Comparison of ENCODE assay signal across 10 mouse cellular contexts in the genomic region with DNA sequence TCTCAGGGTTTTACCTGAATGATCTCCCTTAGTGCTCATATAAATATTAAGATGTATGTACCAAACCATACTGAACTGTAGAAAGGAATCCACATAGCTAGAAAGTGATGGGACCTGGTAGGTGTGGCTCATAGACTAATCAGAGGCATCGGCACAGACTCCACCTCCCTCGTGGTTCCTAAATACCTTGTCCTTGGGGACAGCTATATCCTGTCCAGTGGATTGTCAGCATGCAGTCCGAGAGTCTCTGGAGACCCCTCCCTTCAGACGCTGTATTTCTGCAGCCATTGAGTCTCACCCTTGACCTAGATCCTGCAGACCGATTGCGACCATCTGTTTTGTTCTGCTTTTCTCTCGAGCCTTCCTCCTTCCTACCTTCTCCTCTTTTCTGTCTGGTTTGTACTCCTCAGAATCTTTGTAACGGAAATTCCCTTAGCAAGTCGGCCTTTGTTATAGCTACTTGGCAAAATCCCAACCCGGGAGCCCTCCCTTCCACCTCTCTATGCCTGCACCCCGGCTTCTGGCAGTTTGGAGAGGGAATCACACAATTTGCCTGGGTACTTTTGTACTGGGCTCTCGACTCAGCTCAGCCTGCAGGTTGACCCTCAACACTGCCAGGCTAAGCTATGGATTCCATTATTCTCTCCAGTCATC. TPM values are rescaled to one million over a fixed set of nuclear protein-coding genes. Genes with fewer than 3 reads are reported as not detected.
DNase-seq lines count a peak whose midpoint lies in the region; ATAC-seq and TF ChIP-seq lines count a peak whose summit lies in the region.
"Had no signal": no experiment of that assay in that cellular context is flagged by ENCODE, and none has a peak within 500 bp of the region (broad histone marks: within the 10 kb centered on the region; RNA-seq: fewer than 3 reads in every experiment).

No protein-coding gene starts in this region.

- no peaks in the 10 kb centered on the region for H3K27me3 ChIP-seq in kidney, postnatal 0 days (ENCODE audit: insufficient read depth, low read length)
- H3K27me3 ChIP-seq in forebrain, embryonic 15.5 days: no peaks in the 10 kb centered on the region
- no peaks in the 10 kb centered on the region for H3K27me3 ChIP-seq in limb, embryonic 14.5 days (ENCODE audit: control insufficient read depth, insufficient read depth, low read length)
- H3K27me3 ChIP-seq: limb, embryonic 12.5 days had no signal

- peak; percentile 48 to 49 for DNase-seq in cerebellum, postnatal 10 days
- no peak for DNase-seq in cerebellum, adult 9-10 months
- DNase-seq in kidney, postnatal 0 days (ENCODE audit: low spot score): peak; percentile 50
- no peak for DNase-seq in kidney, adult 9 months
- DNase-seq in limb, embryonic 14.5 days (ENCODE audit: low spot score): peak; percentile 58
- no peak for DNase-seq in spleen, postnatal 36 days (ENCODE audit: low spot score in 2 of 2)
- no peak for DNase-seq in cerebellum, adult 18-20 months

- 41% methylated on average over 12 of the region's 12 CpGs for WGBS in kidney, postnatal 0 days
- WGBS in forebrain, embryonic 15.5 days: 31% methylated on average over 12 of the region's 12 CpGs
- WGBS in limb, embryonic 14.5 days: 42% methylated on average over 12 of the region's 12 CpGs

- H3K27ac ChIP-seq in kidney, postnatal 0 days: no peak overlapping the region
- no peak overlapping the region for H3K27ac ChIP-seq in forebrain, embryonic 15.5 days (replicated peaks)
- no peak overlapping the region; the same call in 1 of the 2 replicates for H3K27ac ChIP-seq in limb, embryonic 14.5 days (replicated peaks; ENCODE audit: low read depth, low read length)

- H3K9ac ChIP-seq in kidney, postnatal 0 days (ENCODE audit: low read depth, low read length): no peak overlapping the region
- no peak overlapping the region for H3K9ac ChIP-seq in forebrain, embryonic 15.5 days (replicated peaks)
- H3K9ac ChIP-seq in limb, embryonic 14.5 days (ENCODE audit: low read depth, low read length, severe bottlenecking): no peak overlapping the region

- peaks cover 24% of the 10 kb centered on the region for H3K4me1 ChIP-seq in kidney, postnatal 0 days (replicated peaks; ENCODE audit: insufficient read depth, low read length)
- peaks cover 21% of the 10 kb centered on the region for H3K4me1 ChIP-seq in forebrain, embryonic 15.5 days
- peaks cover 16% of the 10 kb centered on the region; the same call in 1 of the 2 replicates for H3K4me1 ChIP-seq in limb, embryonic 14.5 days (ENCODE audit: control insufficient read depth, insufficient read depth, low read length)

- no peak for TF ChIP-seq CTCF in kidney, postnatal 0 days (IDR thresholded peaks at IDR 0.05; ENCODE audit: low read depth)

- ATAC-seq in kidney, postnatal 0 days (replicated peaks; ENCODE audit: low FRiP score, low read depth): no peak
- ATAC-seq in forebrain, embryonic 15.5 days (replicated peaks): 0 out of 2 replicates have a peak, but pooled peaks have one; percentile 36
- ATAC-seq in limb, embryonic 14.5 days (ENCODE audit: low FRiP score, low read depth): no peak
- ATAC-seq: inflammation-experienced regulatory T-cells, adult 6 months had no signal

- no peak for TF ChIP-seq POLR2A in limb, embryonic 14.5 days (IDR thresholded peaks at IDR 0.05; ENCODE audit: borderline replicate concordance, extremely low read depth, insufficient read depth, insufficient read length)

- no peak overlapping the region for H3K4me2 ChIP-seq in kidney, postnatal 0 days (ENCODE audit: low read length)
- no peak overlapping the region for H3K4me2 ChIP-seq in forebrain, embryonic 15.5 days (replicated peaks)
- no peak overlapping the region for H3K4me2 ChIP-seq in limb, embryonic 14.5 days (replicated peaks; ENCODE audit: low read depth, low read length, severe bottlenecking)
- H3K4me2 ChIP-seq: limb, embryonic 12.5 days had no signal

- no peaks in the 10 kb centered on the region for H3K36me3 ChIP-seq in kidney, postnatal 0 days (ENCODE audit: insufficient read depth, low read length)
- H3K36me3 ChIP-seq in forebrain, embryonic 15.5 days: no peaks in the 10 kb centered on the region
- H3K36me3 ChIP-seq in limb, embryonic 14.5 days (ENCODE audit: control insufficient read depth, insufficient read depth, low read length): no peaks in the 10 kb centered on the region
- H3K36me3 ChIP-seq: limb, embryonic 12.5 days had no signal

- no peak overlapping the region for H3K4me3 ChIP-seq in kidney, postnatal 0 days (replicated peaks; ENCODE audit: low read depth, low read length)
- no peak overlapping the region for H3K4me3 ChIP-seq in forebrain, embryonic 15.5 days
- no peak overlapping the region for H3K4me3 ChIP-seq in limb, embryonic 14.5 days (replicated peaks; ENCODE audit: low read length)
- H3K4me3 ChIP-seq: limb, embryonic 12.5 days had no signal

- no peaks in the 10 kb centered on the region for H3K9me3 ChIP-seq in kidney, postnatal 0 days (replicated peaks; ENCODE audit: low read length)
- no peaks in the 10 kb centered on the region for H3K9me3 ChIP-seq in forebrain, embryonic 15.5 days
- H3K9me3 ChIP-seq in limb, embryonic 14.5 days (ENCODE audit: control insufficient read depth, low read length): no peaks in the 10 kb centered on the region
- H3K9me3 ChIP-seq: limb, embryonic 12.5 days had no signal

RNA-seq across cellular contexts. Expression of gene Bcl2l11, which starts 50.7 kb away (rescaled TPM):
- 15.7 and 16.5 TPM in 2 replicates for polyA plus RNA-seq in kidney, postnatal 0 days (2015; fragmentation: Nextera tagmentation; extraction: Ambion mirVana)
- polyA plus RNA-seq in forebrain, embryonic 15.5 days (2015; fragmentation: Nextera tagmentation; extraction: Ambion mirVana): 11.8 and 12.0 TPM in 2 replicates
- 30.5 and 34.6 TPM in 2 replicates for polyA plus RNA-seq in limb, embryonic 14.5 days (2012; rRNA removed)
- 18.3 and 22.7 TPM in 2 replicates for polyA plus RNA-seq in limb, embryonic 14.5 days (2014; fragmentation: Nextera tagmentation; extraction: Ambion mirVana)

Comparison
In these comparisons a context has a peak if more than half of its experiments do, and no peak if none do; other contexts are left out.
1. DNase-seq: peak in cerebellum, postnatal 10 days (2 of 2), kidney, postnatal 0 days (single experiment) and limb, embryonic 14.5 days (single experiment); none in cerebellum, adult 9-10 months (single experiment), kidney, adult 9 months (single experiment), spleen, postnatal 36 days (0 of 2) and cerebellum, adult 18-20 months (0 of 2).